Mouse (Mus musculus) lung, adult 2 months (tissue): ENCODE measurements around the gene Tmem159.

Source experiments
- CTCF ChIP-seq: fragments of 200-500 bp; IDR thresholded peaks from 2 replicates; pipeline ENCODE4 v1.5.1; 2011; ENCODE audit warnings: mild to moderate bottlenecking, low read length, control low read depth; ENCODE audit not compliant: insufficient read depth
- POLR2A ChIP-seq: fragments of 200-500 bp; IDR thresholded peaks from 2 replicates; pipeline ENCODE4 v1.6.1; 2011; ENCODE audit warnings: low read depth, mild to moderate bottlenecking, control low read depth, low read length, borderline replicate concordance; ENCODE audit errors: extremely low read depth

DNA sequence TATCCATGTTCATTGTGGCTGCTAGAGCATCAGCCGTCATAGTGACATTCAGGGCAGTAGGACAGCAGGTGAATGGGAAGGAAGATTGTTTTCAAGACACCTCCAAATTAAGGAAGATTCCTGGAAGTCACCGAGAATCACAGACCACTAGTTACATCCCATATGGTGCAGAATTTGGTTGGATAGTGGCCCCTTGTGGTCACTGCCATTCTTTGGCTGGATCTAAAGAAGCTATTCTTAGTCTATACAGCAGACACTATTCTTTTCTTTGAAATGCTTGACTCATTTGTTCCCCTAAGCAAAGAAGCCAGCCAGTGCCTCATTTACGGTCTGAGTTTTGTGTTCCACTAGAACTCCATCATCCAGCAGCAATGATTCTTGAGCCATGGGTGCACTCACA lies 2.8 kb downstream of the Tmem159 start:
- TF ChIP-seq POLR2A (no peak), CTCF (no peak)
